Mouse (Mus musculus): ENCODE measurements around the gene Arl14ep.

DNA sequence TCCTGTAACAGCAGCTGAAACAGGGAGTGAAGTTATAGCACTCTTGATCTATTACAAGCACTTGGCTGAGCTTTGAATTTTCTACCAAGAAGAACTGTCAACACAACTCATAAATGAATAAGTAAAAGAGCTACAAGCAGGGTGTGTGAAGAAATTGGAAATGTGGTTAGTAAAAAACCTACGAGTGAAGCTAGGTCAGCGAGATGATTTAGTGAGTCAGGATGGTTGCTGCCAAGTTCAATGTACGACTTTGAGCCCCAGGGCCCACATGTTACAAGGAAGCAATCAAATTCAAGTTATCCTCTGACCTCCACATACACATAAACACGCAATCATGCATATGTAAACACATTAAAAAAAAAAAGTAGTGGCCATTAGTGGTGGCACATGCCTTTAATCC lies 38.9 kb upstream of the Arl14ep start:
- TF ChIP-seq CTCF (IDR thresholded peaks at IDR 0.05; ENCODE audit: control insufficient read depth, insufficient read depth, insufficient read length), result no peak
- TF ChIP-seq MAX (IDR thresholded peaks at IDR 0.05), result no peak
- no peak for TF ChIP-seq MYOG (IDR thresholded peaks at IDR 0.05; ENCODE audit: control insufficient read depth, extremely low read depth, insufficient read length)
- TF ChIP-seq CEBPB (IDR thresholded peaks at IDR 0.05; ENCODE audit: low read depth), result no peak
- no peak for TF ChIP-seq USF1 (IDR thresholded peaks at IDR 0.05; ENCODE audit: low read depth)
- no peak for TF ChIP-seq FOSL1 (IDR thresholded peaks at IDR 0.05; ENCODE audit: insufficient read depth, low read length, poor library complexity, severe bottlenecking)
- TF ChIP-seq MYOD1 (IDR thresholded peaks at IDR 0.05; ENCODE audit: control insufficient read depth, insufficient read length, low read depth), result no peak
